Mouse (Mus musculus) inflammation-experienced regulatory T-cells (primary cell): ENCODE data around the gene Cp. TPM values are rescaled to one million over a fixed set of nuclear protein-coding genes. Genes with fewer than 3 reads are reported as not detected.

ENCODE experiments used
- polyA plus RNA-seq, 2 experiments: library from polyadenylated mRNA; unstranded; fragments of 100-300 nt; shearing (Covaris generic); gene quantifications; one replicate each; pipeline ENCODE4 v1.2.1; 2017

Cp gene
- 1 to 10 TPM; 1.5 to 2.8 TPM for polyA plus RNA-seq

DNA sequence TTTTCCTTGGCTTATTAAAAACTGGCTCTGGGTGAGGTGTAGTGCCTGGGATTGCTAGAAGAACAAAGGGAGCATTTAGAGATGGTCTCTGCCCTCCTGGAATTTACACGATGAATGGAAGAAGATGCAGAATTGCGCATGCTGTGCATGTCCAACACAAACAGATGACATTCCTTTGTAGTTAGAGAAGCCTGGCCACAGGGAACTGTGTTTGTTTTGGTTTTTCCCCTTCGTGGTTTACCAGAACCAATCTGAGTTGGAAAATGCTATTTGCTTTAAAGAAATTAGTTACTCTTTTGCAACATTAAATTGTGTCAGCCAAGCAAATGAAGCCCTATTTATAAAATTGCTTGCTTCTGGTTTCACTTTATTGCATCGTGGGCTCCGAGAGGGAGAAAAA is at the start of gene Cp:
Gene Cp, plus strand, starts transcription at position 170 of the 400 bp plus-strand sequence.

DNA sequence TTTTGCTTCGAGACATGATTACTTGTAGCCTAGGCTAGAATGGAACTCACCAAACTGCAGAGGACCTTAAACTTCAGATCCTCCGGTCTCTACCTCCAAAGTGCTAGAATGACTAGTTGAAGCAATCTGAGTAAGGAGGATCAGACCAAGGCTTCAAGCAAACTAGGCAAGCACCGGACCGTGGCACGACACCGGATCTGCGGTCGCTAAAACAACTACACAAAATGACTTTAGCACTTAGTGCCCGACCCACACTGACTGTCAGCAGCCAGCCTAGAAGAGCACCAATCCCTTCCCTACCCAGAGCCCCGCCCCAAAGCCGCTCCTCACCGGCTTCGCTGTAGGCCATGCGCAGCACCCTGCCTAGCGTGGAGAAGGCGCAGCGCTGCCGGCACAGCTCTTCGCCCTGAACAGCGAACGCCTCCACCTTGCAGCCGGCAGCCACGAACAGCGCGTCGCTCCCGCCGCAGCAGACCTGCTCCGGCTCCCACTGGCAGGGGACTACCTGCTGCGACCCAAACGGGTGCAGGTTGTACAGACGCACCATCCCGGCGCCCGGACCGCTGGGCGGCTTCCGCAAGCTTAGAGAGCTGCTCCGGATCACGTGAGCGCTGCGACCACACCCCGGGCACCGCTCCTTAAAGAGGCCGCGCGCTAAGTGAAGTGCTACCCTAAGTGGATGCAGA is 78.0 kb downstream of the Cp start, which contains the start of gene Hps3:
Gene Hps3, minus strand, starts transcription at position 597 of the 686 bp plus-strand sequence.

DNA sequence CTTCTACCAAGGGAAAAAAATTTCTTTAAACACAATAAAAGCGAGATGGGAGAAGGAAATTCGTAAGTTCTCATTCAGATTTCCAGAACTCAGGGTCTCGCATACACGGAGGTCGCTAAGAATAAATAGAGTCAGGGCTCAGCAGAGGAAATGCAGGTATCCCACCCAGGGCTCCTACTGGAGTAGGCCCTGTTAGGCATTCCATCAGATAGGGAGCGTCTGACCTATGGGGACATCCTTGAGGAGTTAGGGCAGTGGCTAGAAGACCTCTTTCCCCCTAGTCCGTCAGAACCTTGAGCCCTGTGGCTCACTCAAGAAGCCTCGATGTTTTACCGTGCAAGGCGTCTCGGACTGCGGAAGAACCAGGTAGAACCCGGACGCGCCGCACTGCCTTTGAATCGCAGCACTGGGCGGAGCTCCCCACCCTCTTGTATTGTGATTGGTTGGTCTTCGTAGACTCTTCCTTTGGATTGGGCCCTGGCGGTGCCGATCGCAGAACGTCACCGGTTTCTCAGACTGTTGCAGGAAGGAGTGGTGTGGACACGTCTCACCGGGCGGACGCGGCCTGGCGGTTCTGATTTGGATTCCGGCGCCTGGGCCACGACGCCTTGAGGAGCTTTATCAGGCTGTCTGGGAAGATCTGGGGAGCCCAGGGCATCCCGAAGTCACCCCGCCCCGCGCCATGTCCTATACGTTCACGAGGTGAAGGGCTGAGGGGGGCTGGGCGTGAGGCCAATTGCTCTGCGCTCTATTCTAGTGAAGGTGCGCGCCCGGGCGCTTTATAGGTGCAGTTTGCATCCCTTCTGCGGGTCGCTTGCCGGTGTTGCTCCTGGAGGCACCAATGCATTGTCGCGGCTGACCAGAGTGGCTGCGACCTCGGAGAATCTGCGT is 100.7 kb downstream of the Cp start, which contains the start of gene Hltf:
Gene Hltf, plus strand, starts transcription at position 506 of the 891 bp plus-strand sequence.

Other genes starting within 250 kb of the Cp start
- 10 to 100 TPM; 42.4 to 46.1 TPM for gene Hps3, start 78.3 kb downstream of the Cp start, polyA plus RNA-seq
- 10 to 100 TPM; 54.3 to 55.1 TPM for gene Hltf, start 100.8 kb downstream of the Cp start, polyA plus RNA-seq
- gene Gyg, start 198.3 kb downstream of the Cp start, polyA plus RNA-seq, result 10 to 100 TPM; 40.4 to 54.4 TPM